Mouse (Mus musculus): Measurements from ENCODE around the gene Arrb1. TPM values are rescaled to one million over a fixed set of nuclear protein-coding genes. Genes with fewer than 3 reads are reported as not detected.

Arrb1 gene
- polyA plus RNA-seq, 1 experiment from 2014 or later = 4.5 TPM

DNA sequence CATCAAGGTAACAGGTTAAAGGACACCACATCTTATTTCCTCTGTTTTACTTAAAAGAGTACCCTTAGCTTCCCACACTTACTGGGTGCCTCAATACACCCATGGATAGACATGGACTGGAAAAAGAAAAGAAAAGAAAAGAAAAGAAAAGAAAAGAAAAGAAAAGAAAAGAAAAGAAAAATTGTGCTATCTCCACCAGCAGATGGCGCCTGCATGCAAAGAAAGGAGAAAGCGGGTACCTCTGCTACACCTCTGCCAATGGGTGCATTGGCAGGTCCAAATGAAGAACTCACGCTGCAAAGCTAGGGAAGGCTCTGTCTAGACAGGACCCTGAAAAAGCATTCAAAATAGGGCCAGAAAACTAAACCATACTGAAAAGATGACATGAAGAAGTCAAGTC lies 83.6 kb downstream of the Arrb1 start:
- peaks cover 4% of the 10 kb centered on the region; the same call in 1 of the 2 replicates for H3K27me3 ChIP-seq (ENCODE audit: control insufficient read depth, insufficient read depth, low read length)
- no peaks in the 10 kb centered on the region for H3K9me3 ChIP-seq (ENCODE audit: control insufficient read depth, low read length)
- no peak overlapping the region for H3K4me2 ChIP-seq (replicated peaks; ENCODE audit: low read depth, low read length)
- WGBS = 5% methylated on average over 3 of the region's 3 CpGs
- no peaks in the 10 kb centered on the region for H3K36me3 ChIP-seq (ENCODE audit: control insufficient read depth, insufficient read depth, low read length)
- H3K4me3 ChIP-seq (ENCODE audit: low read depth, low read length) = no peak overlapping the region
- H3K4me1 ChIP-seq (replicated peaks; ENCODE audit: control insufficient read depth, insufficient read depth, low read length) = no peaks in the 10 kb centered on the region
- ATAC-seq (ENCODE audit: low FRiP score) = no peak
- H3K27ac ChIP-seq (ENCODE audit: low read depth, low read length) = no peak overlapping the region
- DNase-seq (ENCODE audit: low spot score) = peak; percentile 54
- no peak overlapping the region for H3K9ac ChIP-seq (ENCODE audit: low read depth, low read length)

DNA sequence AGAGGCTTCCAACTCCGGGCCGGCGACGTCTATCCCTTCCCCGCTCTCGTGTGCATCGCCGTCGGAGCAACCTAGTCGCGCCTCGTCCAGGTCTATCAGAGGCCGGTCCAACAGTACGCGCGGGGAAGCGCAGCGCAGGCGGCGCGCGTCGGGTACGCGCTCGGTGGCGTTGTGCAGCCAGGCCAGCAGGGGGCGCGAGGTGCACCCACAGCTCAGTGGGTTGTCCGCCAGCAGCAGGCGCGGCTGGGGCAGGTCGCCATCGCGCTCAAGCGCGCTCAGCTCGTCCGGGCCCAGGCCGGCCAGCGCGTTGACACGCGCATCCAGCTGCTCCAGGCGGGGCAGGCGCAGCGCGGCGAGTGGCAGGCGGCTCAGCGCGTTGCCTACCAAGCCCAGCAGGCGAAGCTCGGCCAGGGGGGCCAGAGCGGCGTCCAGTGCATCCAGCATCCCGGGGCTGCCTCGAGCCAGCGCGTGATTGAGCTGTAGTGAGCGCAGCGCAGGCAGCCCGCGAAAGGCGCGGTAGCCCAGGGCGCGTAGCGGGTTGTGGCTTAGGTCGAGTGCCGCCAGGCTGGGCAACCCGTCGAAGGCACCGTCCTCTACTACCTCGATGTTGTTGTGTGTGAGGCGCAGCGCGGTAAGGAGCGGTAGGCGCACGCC lies 90.6 kb downstream of the Arrb1 start:
- Histone ChIP-seq H3K4me3 (ENCODE audit: low read depth, low read length) (peak overlapping the region; percentile 44), H3K27me3 (ENCODE audit: control insufficient read depth, insufficient read depth, low read length) (peaks cover 48% of the 10 kb centered on the region), H3K27ac (ENCODE audit: low read depth, low read length) (no peak overlapping the region), H3K4me2 (replicated peaks; ENCODE audit: low read depth, low read length) (peak overlapping the region; percentile 92), H3K36me3 (ENCODE audit: control insufficient read depth, insufficient read depth, low read length) (no peaks in the 10 kb centered on the region), H3K4me1 (replicated peaks; ENCODE audit: control insufficient read depth, insufficient read depth, low read length) (peaks cover 8% of the 10 kb centered on the region), H3K9ac (ENCODE audit: low read depth, low read length) (peak overlapping the region; percentile 52), H3K9me3 (ENCODE audit: control insufficient read depth, low read length) (no peaks in the 10 kb centered on the region)
- WGBS = under 1% methylated on average over 81 of the region's 81 CpGs
- peak; percentile 88 for DNase-seq (ENCODE audit: low spot score)
- ATAC-seq (ENCODE audit: low FRiP score) = peak; percentile 90

DNA sequence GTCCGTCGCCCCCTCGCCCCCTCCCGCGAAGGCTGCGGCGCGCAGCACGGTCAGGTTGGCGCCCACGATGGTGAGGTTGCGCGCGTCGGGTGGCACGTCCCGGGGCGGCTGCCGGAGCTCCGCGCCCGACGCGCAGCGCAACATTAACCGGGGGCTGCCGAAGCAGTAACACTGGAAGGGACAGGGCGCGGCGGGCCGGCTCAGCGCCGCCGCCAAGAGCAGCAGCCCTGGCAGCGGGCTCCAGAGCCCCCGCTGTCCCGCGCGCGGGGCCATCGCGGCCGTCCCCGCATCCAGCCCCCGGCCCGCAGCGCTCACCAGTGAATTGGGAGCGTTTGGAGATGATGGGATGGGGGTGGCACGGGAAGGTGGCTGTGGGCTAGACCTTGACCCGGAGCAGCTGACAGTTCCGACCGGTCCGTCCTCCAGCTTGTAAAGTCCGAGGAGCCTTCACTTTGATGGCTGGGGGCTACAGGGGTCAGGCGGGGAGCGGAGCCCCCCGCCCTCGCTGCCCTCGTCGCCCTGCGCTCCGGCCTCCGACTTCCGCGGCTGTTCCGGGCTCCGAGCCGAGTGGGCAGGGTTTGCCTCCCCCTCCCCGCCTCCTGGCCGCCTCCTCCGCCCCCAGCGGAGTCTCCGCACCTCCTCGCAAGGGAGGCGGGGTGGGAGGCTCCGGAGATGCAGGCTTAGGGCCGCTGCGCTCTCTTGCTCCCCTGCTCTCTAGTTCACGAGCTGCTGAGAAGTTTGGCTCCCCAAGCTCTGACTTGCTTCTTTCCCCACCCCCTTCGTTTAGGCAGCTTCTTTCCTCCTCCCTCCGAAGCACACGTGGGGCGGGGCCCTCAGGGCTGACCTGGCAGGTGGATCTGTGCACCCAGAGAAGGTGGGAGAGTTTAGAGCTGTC lies 91.4 kb downstream of the Arrb1 start, which contains the start of gene Tpbgl:
Tpbgl (minus strand) TSS at position 728 of the 895 bp plus-strand sequence.
- Histone ChIP-seq H3K9me3 (ENCODE audit: control insufficient read depth, low read length) (no peaks in the 10 kb centered on the region), H3K36me3 (ENCODE audit: control insufficient read depth, insufficient read depth, low read length) (no peaks in the 10 kb centered on the region), H3K9ac (ENCODE audit: low read depth, low read length) (peak within 1 kb of the TSS; percentile 52), H3K4me1 (replicated peaks; ENCODE audit: control insufficient read depth, insufficient read depth, low read length) (peaks cover 8% of the 10 kb centered on the region), H3K27me3 (ENCODE audit: control insufficient read depth, insufficient read depth, low read length) (peaks cover 48% of the 10 kb centered on the region), H3K4me3 (ENCODE audit: low read depth, low read length) (peak within 1 kb of the TSS; percentile 44), H3K27ac (ENCODE audit: low read depth, low read length) (no peak within 1 kb of the TSS), H3K4me2 (replicated peaks; ENCODE audit: low read depth, low read length) (peak within 1 kb of the TSS; percentile 92)
- under 1% methylated on average over 64 of the region's 83 CpGs for WGBS
- ATAC-seq (ENCODE audit: low FRiP score) (peak; percentile 34; the same call in 1 of the 2 replicates), DNase-seq (ENCODE audit: low spot score) (peak; percentile 50)

DNA sequence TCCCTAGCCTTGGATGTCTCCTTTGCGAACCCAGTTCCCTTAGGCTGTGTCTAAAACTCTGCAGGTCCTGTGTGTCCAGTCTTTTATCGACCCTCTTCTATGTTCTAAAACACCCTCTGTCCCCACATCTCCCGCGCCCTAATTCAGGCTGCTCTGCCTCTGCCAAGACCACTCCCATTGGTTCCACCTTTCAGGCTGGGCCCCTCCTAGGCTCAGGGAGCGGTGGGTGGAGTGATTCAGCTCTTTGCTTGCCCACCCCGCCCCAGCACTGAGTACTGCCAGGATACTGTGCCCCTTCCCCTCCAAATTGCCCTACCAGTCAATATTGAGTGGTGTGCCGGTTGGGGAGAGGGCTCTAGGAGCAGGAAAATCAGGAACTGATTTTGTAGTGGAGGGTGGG lies 92.1 kb downstream of the Arrb1 start:
- Histone ChIP-seq H3K4me3 (ENCODE audit: low read depth, low read length) (no peak overlapping the region; the same call in 1 of the 2 replicates), H3K9ac (ENCODE audit: low read depth, low read length) (no peak overlapping the region), H3K36me3 (ENCODE audit: control insufficient read depth, insufficient read depth, low read length) (no peaks in the 10 kb centered on the region), H3K4me2 (replicated peaks; ENCODE audit: low read depth, low read length) (peak overlapping the region; percentile 92), H3K27ac (ENCODE audit: low read depth, low read length) (no peak overlapping the region), H3K4me1 (replicated peaks; ENCODE audit: control insufficient read depth, insufficient read depth, low read length) (peaks cover 8% of the 10 kb centered on the region), H3K9me3 (ENCODE audit: control insufficient read depth, low read length) (no peaks in the 10 kb centered on the region), H3K27me3 (ENCODE audit: control insufficient read depth, insufficient read depth, low read length) (peaks cover 48% of the 10 kb centered on the region)
- ATAC-seq (ENCODE audit: low FRiP score) = no peak
- WGBS = 6% methylated on average over 7 of the region's 7 CpGs
- DNase-seq (ENCODE audit: low spot score) = no peak

DNA sequence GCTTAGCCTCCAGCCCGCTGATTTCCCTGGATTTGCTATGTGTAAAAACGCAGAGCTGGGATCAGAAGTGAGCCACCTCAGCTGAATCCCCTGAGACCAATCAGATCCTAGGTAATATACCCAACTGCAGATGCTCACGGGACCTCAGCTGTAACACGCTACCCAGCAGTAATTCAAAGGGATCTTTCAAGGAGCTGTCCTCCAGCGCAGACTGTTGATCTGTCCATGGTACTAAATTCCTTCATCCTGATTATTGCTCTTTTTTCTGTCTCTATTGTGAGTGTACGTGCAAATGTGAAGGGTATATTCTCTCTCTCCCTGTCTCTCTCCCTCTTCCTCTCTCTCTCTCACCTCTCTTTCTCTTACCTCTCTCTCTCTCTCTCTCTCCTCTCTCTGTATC lies 97.0 kb downstream of the Arrb1 start:
- no peak for ATAC-seq (ENCODE audit: low FRiP score)
- no peak for DNase-seq (ENCODE audit: low spot score)
- Histone ChIP-seq H3K27ac (ENCODE audit: low read depth, low read length) (no peak overlapping the region), H3K9me3 (ENCODE audit: control insufficient read depth, low read length) (no peaks in the 10 kb centered on the region), H3K4me1 (replicated peaks; ENCODE audit: control insufficient read depth, insufficient read depth, low read length) (no peaks in the 10 kb centered on the region), H3K4me3 (ENCODE audit: low read depth, low read length) (no peak overlapping the region), H3K27me3 (ENCODE audit: control insufficient read depth, insufficient read depth, low read length) (peaks cover 14% of the 10 kb centered on the region), H3K36me3 (ENCODE audit: control insufficient read depth, insufficient read depth, low read length) (no peaks in the 10 kb centered on the region), H3K9ac (ENCODE audit: low read depth, low read length) (no peak overlapping the region), H3K4me2 (replicated peaks; ENCODE audit: low read depth, low read length) (no peak overlapping the region)
- WGBS = 16% methylated on average over 6 of the region's 6 CpGs

DNA sequence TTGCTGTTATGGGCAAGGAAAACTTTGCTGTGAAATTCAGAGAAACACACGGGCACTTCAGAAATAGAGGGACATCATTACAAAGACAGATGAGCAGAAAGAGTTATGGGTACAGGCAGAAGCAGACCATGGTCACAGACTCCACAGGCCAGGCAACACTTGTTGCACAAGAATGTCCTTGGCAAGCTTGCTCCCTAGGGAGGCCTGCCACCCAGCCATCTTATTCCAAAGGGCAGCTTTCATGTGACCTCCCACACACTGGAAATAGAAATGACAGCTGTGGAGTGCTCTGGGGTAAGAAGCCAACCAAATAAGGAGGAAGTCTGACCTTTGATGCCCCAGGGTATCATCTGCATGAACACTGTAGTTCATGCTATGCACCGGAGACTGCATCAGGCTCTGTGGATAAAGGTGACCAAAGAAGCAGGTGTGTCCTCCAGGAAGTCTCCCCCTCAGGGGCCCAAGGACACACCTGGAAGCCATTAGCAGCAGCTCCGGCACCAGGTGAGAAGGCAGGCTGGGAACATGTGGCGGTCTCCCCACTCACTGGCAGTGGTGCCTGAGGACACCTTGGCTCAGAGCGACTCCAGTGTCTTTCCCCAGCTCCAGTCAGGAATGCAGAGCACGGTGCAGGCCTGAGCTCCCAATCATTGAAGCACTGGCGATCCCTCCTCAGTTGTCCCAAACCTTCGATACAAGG lies 98.8 kb downstream of the Arrb1 start:
- Histone ChIP-seq H3K4me2 (replicated peaks; ENCODE audit: low read depth, low read length) (no peak overlapping the region), H3K36me3 (ENCODE audit: control insufficient read depth, insufficient read depth, low read length) (no peaks in the 10 kb centered on the region), H3K9ac (ENCODE audit: low read depth, low read length) (no peak overlapping the region), H3K4me1 (replicated peaks; ENCODE audit: control insufficient read depth, insufficient read depth, low read length) (no peaks in the 10 kb centered on the region), H3K9me3 (ENCODE audit: control insufficient read depth, low read length) (no peaks in the 10 kb centered on the region), H3K4me3 (ENCODE audit: low read depth, low read length) (no peak overlapping the region), H3K27me3 (ENCODE audit: control insufficient read depth, insufficient read depth, low read length) (no peaks in the 10 kb centered on the region; the same call in 1 of the 2 replicates), H3K27ac (ENCODE audit: low read depth, low read length) (no peak overlapping the region)
- no peak for ATAC-seq (ENCODE audit: low FRiP score)
- WGBS = 79% methylated on average over 8 of the region's 8 CpGs
- no peak for DNase-seq (ENCODE audit: low spot score)

- Histone ChIP-seq H3K27ac (ENCODE audit: low read depth, low read length) (no peak overlapping the region), H3K4me2 (replicated peaks; ENCODE audit: low read depth, low read length) (no peak overlapping the region), H3K4me3 (ENCODE audit: low read depth, low read length) (no peak overlapping the region), H3K36me3 (ENCODE audit: control insufficient read depth, insufficient read depth, low read length) (no peaks in the 10 kb centered on the region), H3K27me3 (ENCODE audit: control insufficient read depth, insufficient read depth, low read length) (no peaks in the 10 kb centered on the region), H3K9me3 (ENCODE audit: control insufficient read depth, low read length) (no peaks in the 10 kb centered on the region), H3K4me1 (replicated peaks; ENCODE audit: control insufficient read depth, insufficient read depth, low read length) (no peaks in the 10 kb centered on the region), H3K9ac (ENCODE audit: low read depth, low read length) (no peak overlapping the region)
- DNase-seq (ENCODE audit: low spot score) (no peak), ATAC-seq (ENCODE audit: low FRiP score) (no peak)
- 50% methylated on average over 4 of the region's 4 CpGs for WGBS
These were observed 106.0 kb downstream of the Arrb1 start for GRCm38 (mm10) chr7:99641245-99641644.

DNA sequence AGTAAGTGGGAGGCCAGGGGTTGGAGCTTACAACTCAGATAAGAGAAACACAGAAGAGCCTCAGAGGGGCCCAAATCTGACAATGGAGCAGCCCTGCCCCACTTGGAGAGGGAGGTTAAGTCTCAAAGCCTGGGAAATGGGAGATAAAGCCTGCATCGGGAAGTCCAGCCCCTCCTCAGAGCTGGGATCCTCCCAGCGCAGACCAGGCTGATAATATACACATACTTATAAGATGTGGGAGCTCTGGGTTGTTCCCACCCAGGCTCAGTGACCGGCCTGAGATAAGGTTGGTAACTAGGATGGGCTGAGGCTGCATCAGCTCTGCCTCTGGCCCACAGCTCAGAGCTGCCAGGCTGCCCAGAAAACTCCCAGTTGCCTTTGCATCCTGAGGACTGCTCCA lies 106.8 kb downstream of the Arrb1 start:
- WGBS = 64% methylated on average over 3 of the region's 3 CpGs
- DNase-seq (ENCODE audit: low spot score) = no peak
- Histone ChIP-seq H3K4me1 (replicated peaks; ENCODE audit: control insufficient read depth, insufficient read depth, low read length) (no peaks in the 10 kb centered on the region), H3K9ac (ENCODE audit: low read depth, low read length) (no peak overlapping the region), H3K4me3 (ENCODE audit: low read depth, low read length) (no peak overlapping the region), H3K4me2 (replicated peaks; ENCODE audit: low read depth, low read length) (no peak overlapping the region), H3K9me3 (ENCODE audit: control insufficient read depth, low read length) (no peaks in the 10 kb centered on the region), H3K27ac (ENCODE audit: low read depth, low read length) (no peak overlapping the region), H3K36me3 (ENCODE audit: control insufficient read depth, insufficient read depth, low read length) (no peaks in the 10 kb centered on the region), H3K27me3 (ENCODE audit: control insufficient read depth, insufficient read depth, low read length) (no peaks in the 10 kb centered on the region)
- no peak for ATAC-seq (ENCODE audit: low FRiP score)
